Mouse (Mus musculus): ENCODE measurements around the gene Gm13285. TPM values are rescaled to one million over a fixed set of nuclear protein-coding genes. Genes with fewer than 3 reads are reported as not detected.
A peak's percentile ranks its signal among the peaks of the same experiment; 100 is the strongest.
"Not testable (repeated sequence)": the region's sequence is repeated elsewhere in the genome, so short reads cannot be mapped to it uniquely, and the experiment has no call there.

Gm13285 gene
- polyA plus RNA-seq, 2 experiments from 2014 or later = 0.38 TPM; not detected in 1

DNA sequence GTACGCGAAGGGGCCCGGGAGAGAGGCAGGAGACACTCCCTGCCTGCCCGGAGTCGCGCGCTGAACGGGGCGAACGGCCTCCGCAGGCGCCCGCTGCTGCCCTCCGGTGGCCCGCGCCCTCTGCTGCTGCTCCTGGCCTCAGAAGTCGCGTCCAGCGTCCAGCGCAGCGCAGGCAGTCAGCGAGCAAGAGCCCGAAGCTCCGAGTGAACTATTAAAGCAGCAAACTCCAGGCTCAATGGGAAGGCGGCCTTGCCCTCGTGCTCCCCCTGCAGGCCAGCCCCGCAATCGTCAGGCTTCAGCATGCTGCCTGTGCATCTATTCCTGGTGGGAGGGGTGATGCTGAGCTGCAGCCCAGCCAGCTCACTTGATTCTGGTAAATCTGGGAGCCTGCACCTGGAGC is 2.4 kb upstream of the Gm13285 start, which contains the start of gene Gm13279:
TSS of gene Gm13279 (plus strand) at position 301 of the 400 bp plus-strand sequence.
- ATAC-seq = not testable (repeated sequence)

DNA sequence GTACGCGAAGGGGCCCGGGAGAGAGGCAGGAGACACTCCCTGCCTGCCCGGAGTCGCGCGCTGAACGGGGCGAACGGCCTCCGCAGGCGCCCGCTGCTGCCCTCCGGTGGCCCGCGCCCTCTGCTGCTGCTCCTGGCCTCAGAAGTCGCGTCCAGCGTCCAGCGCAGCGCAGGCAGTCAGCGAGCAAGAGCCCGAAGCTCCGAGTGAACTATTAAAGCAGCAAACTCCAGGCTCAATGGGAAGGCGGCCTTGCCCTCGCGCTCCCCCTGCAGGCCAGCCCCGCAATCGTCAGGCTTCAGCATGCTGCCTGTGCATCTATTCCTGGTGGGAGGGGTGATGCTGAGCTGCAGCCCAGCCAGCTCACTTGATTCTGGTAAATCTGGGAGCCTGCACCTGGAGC is 3.5 kb downstream of the Gm13285 start, which contains the start of gene Gm13287:
TSS of gene Gm13287 (plus strand) at position 301 of the 400 bp plus-strand sequence.
- not testable (repeated sequence) for ATAC-seq

GRCm38 (mm10) chr4:88805231-88805630 is 5.8 kb downstream of the Gm13285 start, which contains the start of gene Gm13288:
Gm13288 (plus strand) TSS chr4:88805531.
- not testable (repeated sequence) for ATAC-seq

DNA sequence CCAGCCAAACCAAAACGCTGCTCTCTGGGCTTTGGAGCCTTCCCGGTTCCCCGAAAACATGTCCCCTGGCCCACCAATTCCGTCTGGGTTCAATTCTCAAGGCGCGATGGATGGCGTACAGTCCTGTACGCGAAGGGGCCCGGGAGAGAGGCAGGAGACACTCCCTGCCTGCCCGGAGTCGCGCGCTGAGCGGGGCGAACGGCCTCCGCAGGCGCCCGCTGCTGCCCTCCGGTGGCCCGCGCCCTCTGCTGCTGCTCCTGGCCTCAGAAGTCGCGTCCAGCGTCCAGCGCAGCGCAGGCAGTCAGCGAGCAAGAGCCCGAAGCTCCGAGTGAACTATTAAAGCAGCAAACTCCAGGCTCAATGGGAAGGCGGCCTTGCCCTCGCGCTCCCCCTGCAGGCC is 6.3 kb downstream of the Gm13285 start:
- not testable (repeated sequence) for ATAC-seq

GRCm38 (mm10) chr4:88815928-88816327 is 16.5 kb downstream of the Gm13285 start, which contains the start of gene Ifna7:
Ifna7 (plus strand) TSS chr4:88816228.
- ATAC-seq = no peak

- ATAC-seq = no peak
Observed at GRCm38 (mm10) chr4:88819659-88820058, 20.2 kb downstream of the Gm13285 start, which contains the start of gene Ifna11. Ifna11 (plus strand) TSS chr4:88819959.

GRCm38 (mm10) chr4:88822995-88823394 is 23.5 kb downstream of the Gm13285 start:
- ATAC-seq = no peak

- ATAC-seq = not testable (repeated sequence)
Observed at GRCm38 (mm10) chr4:88827116-88827515, 27.7 kb downstream of the Gm13285 start, which contains the start of gene Ifna6. Ifna6 (plus strand) TSS chr4:88827416.

DNA sequence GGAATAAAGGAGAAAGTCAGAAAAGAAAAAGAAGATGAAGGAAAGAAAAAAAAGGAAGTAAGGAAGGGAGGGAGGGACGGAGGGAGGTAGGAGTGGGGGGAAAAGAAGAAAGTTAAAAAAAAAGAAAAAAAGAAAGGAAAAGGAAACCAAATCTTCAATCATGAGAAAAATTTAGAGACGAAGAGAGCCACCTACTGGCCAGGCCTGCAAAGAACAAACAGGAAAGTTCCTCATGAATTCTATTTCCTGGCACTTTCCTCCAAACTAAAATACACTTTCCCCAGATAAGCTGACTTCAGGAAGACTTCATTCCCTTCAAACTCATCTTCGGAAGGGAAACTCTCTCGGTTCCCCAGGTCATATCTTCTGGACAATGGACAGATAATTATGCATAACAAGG is 31.1 kb downstream of the Gm13285 start:
- ATAC-seq = peak; percentile 46

- not testable (repeated sequence) for ATAC-seq
Observed at GRCm38 (mm10) chr4:88835225-88835624, 35.8 kb downstream of the Gm13285 start, which contains the start of gene Ifna5. Ifna5 (plus strand) TSS chr4:88835525.

DNA sequence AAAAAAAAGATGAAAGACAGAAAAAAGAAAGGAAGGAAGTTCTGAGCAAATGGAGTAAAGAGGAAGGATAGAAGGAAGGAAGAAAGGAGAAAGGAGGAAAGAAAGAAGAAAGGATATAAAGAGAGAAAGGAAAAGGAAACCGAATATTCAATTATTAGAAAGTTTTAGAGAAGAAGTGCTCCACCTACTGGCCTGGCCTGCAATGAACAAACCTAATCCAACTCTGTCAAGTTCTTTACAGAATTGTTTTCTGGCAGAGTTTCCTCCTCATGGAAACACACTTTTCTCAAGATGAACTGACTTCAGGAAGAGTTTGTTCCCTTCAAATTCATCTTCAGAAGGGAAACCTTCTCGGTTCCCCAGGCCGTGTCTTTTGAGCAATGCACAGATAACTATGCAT is 39.4 kb downstream of the Gm13285 start:
- no peak for ATAC-seq

DNA sequence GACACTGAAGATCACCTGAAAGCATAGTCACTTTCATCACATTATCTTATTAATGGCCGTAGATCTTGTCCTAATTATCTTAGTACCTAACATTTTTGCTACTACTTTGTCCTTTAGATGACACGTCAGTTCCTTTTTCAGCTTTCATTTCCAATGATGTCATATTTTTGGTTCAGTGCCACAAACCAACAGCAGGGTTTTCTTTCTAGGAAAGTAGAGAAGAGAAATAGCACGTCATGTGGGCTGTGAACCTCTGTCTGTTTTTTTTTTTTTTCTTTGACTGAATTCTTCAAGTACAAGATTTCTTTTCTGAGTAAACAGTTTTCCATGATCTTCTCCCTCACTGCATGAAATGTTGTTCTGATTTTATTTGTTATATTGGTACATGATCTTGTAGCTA is 40.6 kb downstream of the Gm13285 start:
- ATAC-seq = no peak

DNA sequence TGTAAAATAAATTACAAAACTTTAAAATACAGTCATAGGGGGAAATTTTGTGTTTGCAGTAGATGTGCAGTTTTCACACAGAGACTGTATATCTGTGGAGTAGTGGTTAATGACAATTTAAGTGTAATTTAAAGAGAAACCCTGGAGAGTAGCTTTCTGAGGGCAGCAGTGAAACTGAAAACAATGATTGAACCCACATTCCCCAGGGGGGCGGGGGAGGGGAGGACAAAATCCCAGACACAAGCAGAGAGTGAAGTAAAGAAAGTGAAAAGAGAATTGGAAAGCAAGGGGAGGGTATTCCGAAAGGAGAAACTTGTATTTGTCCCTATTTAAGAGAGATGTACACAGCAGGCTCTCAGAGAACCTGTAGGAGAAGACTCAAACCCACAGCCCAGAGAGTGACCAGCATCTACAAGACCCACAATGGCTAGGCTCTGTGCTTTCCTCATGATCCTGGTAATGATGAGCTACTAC is 42.0 kb downstream of the Gm13285 start, which contains the start of gene Ifna4:
TSS of gene Ifna4 (plus strand) at position 424 of the 474 bp plus-strand sequence.
- no peak for ATAC-seq

- ATAC-seq = no peak
Observed at GRCm38 (mm10) chr4:88845334-88845733, 45.9 kb downstream of the Gm13285 start.

DNA sequence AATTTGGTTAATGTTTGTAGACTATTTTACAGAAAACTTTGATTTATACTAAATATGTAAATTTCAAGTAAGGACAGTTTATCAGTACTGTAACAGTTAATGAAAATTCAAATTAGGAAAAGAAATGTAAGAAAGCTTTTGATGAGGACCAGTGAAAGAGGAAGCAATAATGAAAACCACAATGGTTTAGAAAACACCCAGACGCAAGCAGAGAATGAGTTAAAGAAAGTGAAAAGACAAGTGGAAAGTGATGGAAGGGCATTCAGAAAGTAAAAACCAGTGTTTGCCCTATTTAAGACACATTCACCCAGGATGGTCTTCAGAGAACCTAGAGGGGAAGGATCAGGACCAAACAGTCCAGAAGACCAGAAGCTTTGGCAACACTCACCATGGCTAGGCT is 50.2 kb downstream of the Gm13285 start, which contains the start of gene Ifna1:
TSS of gene Ifna1 (plus strand) at position 390 of the 400 bp plus-strand sequence.
- ATAC-seq = no peak

Other genes with a start within 250 kb of the Gm13285 start
- gene Ifna15, start 241.4 kb upstream of the Gm13285 start, polyA plus RNA-seq (2017; shearing (Covaris generic)) = not detected
- gene Ifna14, start 227.9 kb upstream of the Gm13285 start, polyA plus RNA-seq (2017; shearing (Covaris generic)) = not detected
- gene Ifna9, start 207.3 kb upstream of the Gm13285 start, polyA plus RNA-seq (2017; shearing (Covaris generic)) = not detected
- gene Ifna12, start 196.3 kb upstream of the Gm13285 start, polyA plus RNA-seq (2017; shearing (Covaris generic)) = not detected
- not detected for gene C87499, start 165.3 kb upstream of the Gm13285 start, polyA plus RNA-seq (2017; shearing (Covaris generic))
- not detected for gene Ifna13, start 155.2 kb upstream of the Gm13285 start, polyA plus RNA-seq (2017; shearing (Covaris generic))
- gene Ifna16, start 122.7 kb upstream of the Gm13285 start, polyA plus RNA-seq (2017; shearing (Covaris generic)) = not detected
- not detected for gene Ifna2, start 115.8 kb upstream of the Gm13285 start, polyA plus RNA-seq (2017; shearing (Covaris generic))
- not detected for gene Ifnab, start 108.3 kb upstream of the Gm13285 start, polyA plus RNA-seq (2017; shearing (Covaris generic))
- gene Gm26566, start 77.9 kb upstream of the Gm13285 start, polyA plus RNA-seq (2017; shearing (Covaris generic)) = not detected
- gene Klhl9, start 77.2 kb upstream of the Gm13285 start, polyA plus RNA-seq (2017; shearing (Covaris generic)) = 10 to 100 TPM; 31.9 to 33.2 TPM
- gene Gm13271, start 44.8 kb upstream of the Gm13285 start, polyA plus RNA-seq (2017; shearing (Covaris generic)) = not detected
- gene Gm13283, start 39.5 kb upstream of the Gm13285 start, polyA plus RNA-seq (2017; shearing (Covaris generic)) = under 1 TPM in 1 of 2 experiments, not detected in 1; 0.37 TPM
- not detected for gene Gm13290, start 25.8 kb upstream of the Gm13285 start, polyA plus RNA-seq (2017; shearing (Covaris generic))
- gene Gm13289, start 22.7 kb upstream of the Gm13285 start, polyA plus RNA-seq (2017; shearing (Covaris generic)) = not detected
- not detected for gene Gm13272, start 19.8 kb upstream of the Gm13285 start, polyA plus RNA-seq (2017; shearing (Covaris generic))
- not detected for gene Ifnz, start 17.5 kb upstream of the Gm13285 start, polyA plus RNA-seq (2017; shearing (Covaris generic))
- not detected for gene Gm13276, start 14.0 kb upstream of the Gm13285 start, polyA plus RNA-seq (2017; shearing (Covaris generic))
- not detected for gene Gm13277, start 11.0 kb upstream of the Gm13285 start, polyA plus RNA-seq (2017; shearing (Covaris generic))
- gene Gm13278, start 8.1 kb upstream of the Gm13285 start, polyA plus RNA-seq (2017; shearing (Covaris generic)) = not detected
- not detected for gene Gm13275, start 5.2 kb upstream of the Gm13285 start, polyA plus RNA-seq (2017; shearing (Covaris generic))
- not detected for gene Gm13279, start 2.3 kb upstream of the Gm13285 start, polyA plus RNA-seq (2017; shearing (Covaris generic))
- gene Gm13287, start 3.6 kb downstream of the Gm13285 start, polyA plus RNA-seq (2017; shearing (Covaris generic)) = not detected
- not detected for gene Gm13288, start 5.9 kb downstream of the Gm13285 start, polyA plus RNA-seq (2017; shearing (Covaris generic))
- not detected for gene Ifna7, start 16.6 kb downstream of the Gm13285 start, polyA plus RNA-seq (2017; shearing (Covaris generic))
- not detected for gene Ifna11, start 20.3 kb downstream of the Gm13285 start, polyA plus RNA-seq (2017; shearing (Covaris generic))
- gene Ifna6, start 27.8 kb downstream of the Gm13285 start, polyA plus RNA-seq (2017; shearing (Covaris generic)) = not detected
- not detected for gene Ifna5, start 35.9 kb downstream of the Gm13285 start, polyA plus RNA-seq (2017; shearing (Covaris generic))
- not detected for gene Ifna4, start 42.2 kb downstream of the Gm13285 start, polyA plus RNA-seq (2017; shearing (Covaris generic))
- not detected for gene Ifna1, start 50.4 kb downstream of the Gm13285 start, polyA plus RNA-seq (2017; shearing (Covaris generic))
- not detected for gene Ifne, start 80.5 kb downstream of the Gm13285 start, polyA plus RNA-seq (2017; shearing (Covaris generic))

Data from activated CD4-positive, CD25-positive, alpha-beta regulatory T cell, adult 4 months (primary cell).